Mouse (Mus musculus): ENCODE measurements around the gene Krt222. TPM values are rescaled to one million over a fixed set of nuclear protein-coding genes. Genes with fewer than 3 reads are reported as not detected.

Gene Krt222
- polyA plus RNA-seq, 1 experiment: not detected

- Histone ChIP-seq H3K4me3 (ENCODE audit: insufficient read depth, low read length) (no peak overlapping the region), H3K27ac (ENCODE audit: insufficient read depth, low read depth, low read length) (no peak overlapping the region), H3K4me1 (ENCODE audit: control insufficient read depth, insufficient read depth, low read length) (no peaks in the 10 kb centered on the region)
- TF ChIP-seq CTCF (IDR thresholded peaks at IDR 0.05; ENCODE audit: low read depth, low read length) (no peak), POLR2A (IDR thresholded peaks at IDR 0.05; ENCODE audit: borderline replicate concordance, low read depth, low read length) (no peak)
Observed at GRCm38 (mm10) chr11:99243200-99243819, 575 bp downstream of the Krt222 start.

- TF ChIP-seq CTCF (IDR thresholded peaks at IDR 0.05; ENCODE audit: low read depth, low read length) (no peak), POLR2A (IDR thresholded peaks at IDR 0.05; ENCODE audit: borderline replicate concordance, low read depth, low read length) (no peak)
- Histone ChIP-seq H3K27ac (ENCODE audit: insufficient read depth, low read depth, low read length) (no peak overlapping the region), H3K4me1 (ENCODE audit: control insufficient read depth, insufficient read depth, low read length) (no peaks in the 10 kb centered on the region)
Observed at GRCm38 (mm10) chr11:99242056-99242455, 1.8 kb downstream of the Krt222 start.

GRCm38 (mm10) chr11:99238468-99238867, 5.4 kb downstream of the Krt222 start:
- H3K27ac ChIP-seq (ENCODE audit: insufficient read depth, low read depth, low read length): no peak overlapping the region
- H3K4me1 ChIP-seq (ENCODE audit: control insufficient read depth, insufficient read depth, low read length): no peaks in the 10 kb centered on the region
- no peak overlapping the region for H3K4me3 ChIP-seq (ENCODE audit: insufficient read depth, low read length)
- TF ChIP-seq CTCF (IDR thresholded peaks at IDR 0.05; ENCODE audit: low read depth, low read length) (no peak), POLR2A (IDR thresholded peaks at IDR 0.05; ENCODE audit: borderline replicate concordance, low read depth, low read length) (no peak)

More at GRCm38 (mm10) chr11:99242056-99242455, 1.8 kb downstream of the Krt222 start:
- no peak overlapping the region for H3K4me3 ChIP-seq (ENCODE audit: insufficient read depth, low read length)

GRCm38 (mm10) chr11:99231049-99231816, 12.7 kb downstream of the Krt222 start:
- Histone ChIP-seq H3K4me3 (ENCODE audit: insufficient read depth, low read length) (peak overlapping the region; percentile 99), H3K27ac (ENCODE audit: insufficient read depth, low read depth, low read length) (no peak overlapping the region), H3K4me1 (ENCODE audit: control insufficient read depth, insufficient read depth, low read length) (peaks cover 5% of the 10 kb centered on the region)
- TF ChIP-seq CTCF (IDR thresholded peaks at IDR 0.05; ENCODE audit: low read depth, low read length): no peak
- TF ChIP-seq POLR2A (IDR thresholded peaks at IDR 0.05; ENCODE audit: borderline replicate concordance, low read depth, low read length): no peak

- TF ChIP-seq POLR2A (IDR thresholded peaks at IDR 0.05; ENCODE audit: borderline replicate concordance, low read depth, low read length) (no peak), CTCF (IDR thresholded peaks at IDR 0.05; ENCODE audit: low read depth, low read length) (no peak)
- Histone ChIP-seq H3K27ac (ENCODE audit: insufficient read depth, low read depth, low read length) (peak within 1 kb of the TSS; percentile 91), H3K4me3 (ENCODE audit: insufficient read depth, low read length) (peak within 1 kb of the TSS; percentile 99), H3K4me1 (ENCODE audit: control insufficient read depth, insufficient read depth, low read length) (peaks cover 5% of the 10 kb centered on the region)
Observed at GRCm38 (mm10) chr11:99230261-99231048, 13.4 kb downstream of the Krt222 start, which contains the start of gene Smarce1. Smarce1 (minus strand) TSS chr11:99231017.

- Histone ChIP-seq H3K4me3 (ENCODE audit: insufficient read depth, low read length) (peak overlapping the region; percentile 99), H3K27ac (ENCODE audit: insufficient read depth, low read depth, low read length) (peak overlapping the region; percentile 91), H3K4me1 (ENCODE audit: control insufficient read depth, insufficient read depth, low read length) (peaks cover 5% of the 10 kb centered on the region)
- TF ChIP-seq CTCF (IDR thresholded peaks at IDR 0.05; ENCODE audit: low read depth, low read length) (no peak), POLR2A (IDR thresholded peaks at IDR 0.05; ENCODE audit: borderline replicate concordance, low read depth, low read length) (no peak)
Observed at GRCm38 (mm10) chr11:99229641-99230260, 14.1 kb downstream of the Krt222 start.

- no peak for TF ChIP-seq CTCF (IDR thresholded peaks at IDR 0.05; ENCODE audit: low read depth, low read length)
- TF ChIP-seq POLR2A (IDR thresholded peaks at IDR 0.05; ENCODE audit: borderline replicate concordance, low read depth, low read length): no peak
- no peak overlapping the region for H3K4me3 ChIP-seq (ENCODE audit: insufficient read depth, low read length)
- H3K4me1 ChIP-seq (ENCODE audit: control insufficient read depth, insufficient read depth, low read length): peaks cover 4% of the 10 kb centered on the region
- H3K27ac ChIP-seq (ENCODE audit: insufficient read depth, low read depth, low read length): no peak overlapping the region
Observed at GRCm38 (mm10) chr11:99226298-99226697, 17.6 kb downstream of the Krt222 start.

- Histone ChIP-seq H3K4me3 (ENCODE audit: insufficient read depth, low read length) (no peak overlapping the region), H3K4me1 (ENCODE audit: control insufficient read depth, insufficient read depth, low read length) (no peaks in the 10 kb centered on the region), H3K27ac (ENCODE audit: insufficient read depth, low read depth, low read length) (no peak overlapping the region)
- no peak for TF ChIP-seq POLR2A (IDR thresholded peaks at IDR 0.05; ENCODE audit: borderline replicate concordance, low read depth, low read length)
- no peak for TF ChIP-seq CTCF (IDR thresholded peaks at IDR 0.05; ENCODE audit: low read depth, low read length)
Observed at GRCm38 (mm10) chr11:99223310-99223709, 20.6 kb downstream of the Krt222 start.

- no peak overlapping the region for H3K27ac ChIP-seq (ENCODE audit: insufficient read depth, low read depth, low read length)
- no peaks in the 10 kb centered on the region for H3K4me1 ChIP-seq (ENCODE audit: control insufficient read depth, insufficient read depth, low read length)
- TF ChIP-seq POLR2A (IDR thresholded peaks at IDR 0.05; ENCODE audit: borderline replicate concordance, low read depth, low read length) (no peak), CTCF (IDR thresholded peaks at IDR 0.05; ENCODE audit: low read depth, low read length) (no peak)
- no peak overlapping the region for H3K4me3 ChIP-seq (ENCODE audit: insufficient read depth, low read length)
Observed at GRCm38 (mm10) chr11:99221811-99222210, 22.1 kb downstream of the Krt222 start.
